Mouse (Mus musculus): ENCODE data around the gene Lmf1. TPM values are rescaled to one million over a fixed set of nuclear protein-coding genes. Genes with fewer than 3 reads are reported as not detected.

The Lmf1 gene
- polyA plus RNA-seq, 1 experiment from 2014 or later, result 23.8 TPM

GRCm38 (mm10) chr17:25565244-25565643 lies 13.6 kb upstream of the Lmf1 start:
- Histone ChIP-seq H3K9me3 (ENCODE audit: control insufficient read depth, low read length) (no peaks in the 10 kb centered on the region), H3K4me3 (ENCODE audit: low read depth, low read length) (no peak overlapping the region), H3K27me3 (ENCODE audit: control insufficient read depth, insufficient read depth, low read length) (peaks cover 13% of the 10 kb centered on the region; the same call in 1 of the 2 replicates), H3K9ac (ENCODE audit: low read length) (no peak overlapping the region), H3K4me2 (ENCODE audit: low read depth, severe bottlenecking) (no peak overlapping the region), H3K36me3 (ENCODE audit: control insufficient read depth, insufficient read depth, low read length) (no peaks in the 10 kb centered on the region), H3K27ac (replicated peaks; ENCODE audit: low read depth, low read length) (no peak overlapping the region), H3K4me1 (ENCODE audit: control insufficient read depth, insufficient read depth, low read length) (peaks cover 16% of the 10 kb centered on the region)
- WGBS, result 21% methylated on average over 6 of the region's 6 CpGs
- no peak for ATAC-seq (ENCODE audit: insufficient number of reproducible peaks, low FRiP score, low TSS enrichment, low read depth)
- DNase-seq (ENCODE audit: low spot score), result peak; percentile 41

GRCm38 (mm10) chr17:25565860-25566600 lies 12.9 kb upstream of the Lmf1 start:
- Histone ChIP-seq H3K4me1 (ENCODE audit: control insufficient read depth, insufficient read depth, low read length) (peaks cover 19% of the 10 kb centered on the region), H3K27ac (replicated peaks; ENCODE audit: low read depth, low read length) (no peak overlapping the region), H3K4me3 (ENCODE audit: low read depth, low read length) (no peak overlapping the region), H3K27me3 (ENCODE audit: control insufficient read depth, insufficient read depth, low read length) (peaks cover 13% of the 10 kb centered on the region; the same call in 1 of the 2 replicates), H3K36me3 (ENCODE audit: control insufficient read depth, insufficient read depth, low read length) (no peaks in the 10 kb centered on the region), H3K4me2 (ENCODE audit: low read depth, severe bottlenecking) (no peak overlapping the region), H3K9ac (ENCODE audit: low read length) (no peak overlapping the region), H3K9me3 (ENCODE audit: control insufficient read depth, low read length) (no peaks in the 10 kb centered on the region)
- DNase-seq (ENCODE audit: low spot score) (no peak), ATAC-seq (ENCODE audit: insufficient number of reproducible peaks, low FRiP score, low TSS enrichment, low read depth) (no peak)
- WGBS, result 81% methylated on average over 17 of the region's 17 CpGs

GRCm38 (mm10) chr17:25567261-25567660 lies 11.6 kb upstream of the Lmf1 start:
- H3K27me3 ChIP-seq (ENCODE audit: control insufficient read depth, insufficient read depth, low read length), result peaks cover 13% of the 10 kb centered on the region

GRCm38 (mm10) chr17:25567745-25568144 lies 11.1 kb upstream of the Lmf1 start:
- ATAC-seq (ENCODE audit: insufficient number of reproducible peaks, low FRiP score, low TSS enrichment, low read depth) (no peak), DNase-seq (ENCODE audit: low spot score) (peak; percentile 85)
- no peaks in the 10 kb centered on the region for H3K9me3 ChIP-seq (ENCODE audit: control insufficient read depth, low read length)
- peak overlapping the region; percentile 10; the same call in 1 of the 2 replicates for H3K4me2 ChIP-seq (ENCODE audit: low read depth, severe bottlenecking)
- H3K4me3 ChIP-seq (ENCODE audit: low read depth, low read length), result no peak overlapping the region
- peaks cover 26% of the 10 kb centered on the region for H3K4me1 ChIP-seq (ENCODE audit: control insufficient read depth, insufficient read depth, low read length)
- H3K9ac ChIP-seq (ENCODE audit: low read length), result no peak overlapping the region
- peaks cover 13% of the 10 kb centered on the region for H3K27me3 ChIP-seq (ENCODE audit: control insufficient read depth, insufficient read depth, low read length)
- WGBS, result 28% methylated on average over 14 of the region's 14 CpGs
- H3K27ac ChIP-seq (replicated peaks; ENCODE audit: low read depth, low read length), result no peak overlapping the region
- H3K36me3 ChIP-seq (ENCODE audit: control insufficient read depth, insufficient read depth, low read length), result no peaks in the 10 kb centered on the region

More at GRCm38 (mm10) chr17:25567261-25567660, 11.6 kb upstream of the Lmf1 start:
- Histone ChIP-seq H3K27ac (replicated peaks; ENCODE audit: low read depth, low read length) (no peak overlapping the region), H3K9me3 (ENCODE audit: control insufficient read depth, low read length) (no peaks in the 10 kb centered on the region), H3K36me3 (ENCODE audit: control insufficient read depth, insufficient read depth, low read length) (no peaks in the 10 kb centered on the region), H3K4me2 (ENCODE audit: low read depth, severe bottlenecking) (peak overlapping the region; percentile 10; the same call in 1 of the 2 replicates), H3K4me3 (ENCODE audit: low read depth, low read length) (no peak overlapping the region), H3K4me1 (ENCODE audit: control insufficient read depth, insufficient read depth, low read length) (peaks cover 26% of the 10 kb centered on the region), H3K9ac (ENCODE audit: low read length) (no peak overlapping the region)
- no peak for DNase-seq (ENCODE audit: low spot score)
- ATAC-seq (ENCODE audit: insufficient number of reproducible peaks, low FRiP score, low TSS enrichment, low read depth), result no peak
- 81% methylated on average over 13 of the region's 13 CpGs for WGBS

- H3K9ac ChIP-seq (ENCODE audit: low read length), result no peak overlapping the region
- H3K4me3 ChIP-seq (ENCODE audit: low read depth, low read length), result no peak overlapping the region
Measured at GRCm38 (mm10) chr17:25568206-25568605, 10.7 kb upstream of the Lmf1 start.

GRCm38 (mm10) chr17:25568880-25569279 lies 10.0 kb upstream of the Lmf1 start:
- no peak overlapping the region for H3K9ac ChIP-seq (ENCODE audit: low read length)
- no peak overlapping the region for H3K27ac ChIP-seq (replicated peaks; ENCODE audit: low read depth, low read length)
- no peak for DNase-seq (ENCODE audit: low spot score)
- no peak for ATAC-seq (ENCODE audit: insufficient number of reproducible peaks, low FRiP score, low TSS enrichment, low read depth)
- 61% methylated on average over 11 of the region's 11 CpGs for WGBS
- no peaks in the 10 kb centered on the region for H3K36me3 ChIP-seq (ENCODE audit: control insufficient read depth, insufficient read depth, low read length)
- H3K9me3 ChIP-seq (ENCODE audit: control insufficient read depth, low read length), result no peaks in the 10 kb centered on the region
- H3K4me2 ChIP-seq (ENCODE audit: low read depth, severe bottlenecking), result peak overlapping the region; percentile 85
- peaks cover 26% of the 10 kb centered on the region for H3K4me1 ChIP-seq (ENCODE audit: control insufficient read depth, insufficient read depth, low read length)
- peaks cover 11% of the 10 kb centered on the region for H3K27me3 ChIP-seq (ENCODE audit: control insufficient read depth, insufficient read depth, low read length)
- peak overlapping the region; percentile 49 for H3K4me3 ChIP-seq (ENCODE audit: low read depth, low read length)

More at GRCm38 (mm10) chr17:25568206-25568605, 10.7 kb upstream of the Lmf1 start:
- peak overlapping the region; percentile 11; the same call in 1 of the 2 replicates for H3K4me2 ChIP-seq (ENCODE audit: low read depth, severe bottlenecking)
- H3K4me1 ChIP-seq (ENCODE audit: control insufficient read depth, insufficient read depth, low read length), result peaks cover 26% of the 10 kb centered on the region
- no peak for DNase-seq (ENCODE audit: low spot score)
- 49% methylated on average over 10 of the region's 10 CpGs for WGBS
- H3K9me3 ChIP-seq (ENCODE audit: control insufficient read depth, low read length), result no peaks in the 10 kb centered on the region
- H3K27ac ChIP-seq (replicated peaks; ENCODE audit: low read depth, low read length), result no peak overlapping the region
- H3K36me3 ChIP-seq (ENCODE audit: control insufficient read depth, insufficient read depth, low read length), result no peaks in the 10 kb centered on the region
- peaks cover 13% of the 10 kb centered on the region for H3K27me3 ChIP-seq (ENCODE audit: control insufficient read depth, insufficient read depth, low read length)
- ATAC-seq (ENCODE audit: insufficient number of reproducible peaks, low FRiP score, low TSS enrichment, low read depth), result no peak

GRCm38 (mm10) chr17:25569833-25570647 lies 8.8 kb upstream of the Lmf1 start:
- ATAC-seq (ENCODE audit: insufficient number of reproducible peaks, low FRiP score, low TSS enrichment, low read depth), result no peak; the same call in 1 of the 2 replicates
- no peak for DNase-seq (ENCODE audit: low spot score)
- Histone ChIP-seq H3K27me3 (ENCODE audit: control insufficient read depth, insufficient read depth, low read length) (peaks cover 11% of the 10 kb centered on the region), H3K27ac (replicated peaks; ENCODE audit: low read depth, low read length) (no peak overlapping the region), H3K4me3 (ENCODE audit: low read depth, low read length) (peak overlapping the region; percentile 49), H3K4me1 (ENCODE audit: control insufficient read depth, insufficient read depth, low read length) (peaks cover 24% of the 10 kb centered on the region), H3K9ac (ENCODE audit: low read length) (peak overlapping the region; percentile 51), H3K9me3 (ENCODE audit: control insufficient read depth, low read length) (no peaks in the 10 kb centered on the region), H3K4me2 (ENCODE audit: low read depth, severe bottlenecking) (peak overlapping the region; percentile 85), H3K36me3 (ENCODE audit: control insufficient read depth, insufficient read depth, low read length) (no peaks in the 10 kb centered on the region)
- 1% methylated on average over 54 of the region's 54 CpGs for WGBS

GRCm38 (mm10) chr17:25570648-25571452 lies 8.0 kb upstream of the Lmf1 start, which contains the start of gene Sox8:
Gene Sox8 (minus strand): TSS chr17:25570686.
- peaks cover 11% of the 10 kb centered on the region for H3K27me3 ChIP-seq (ENCODE audit: control insufficient read depth, insufficient read depth, low read length)
- H3K9me3 ChIP-seq (ENCODE audit: control insufficient read depth, low read length), result no peaks in the 10 kb centered on the region
- DNase-seq (ENCODE audit: low spot score), result peak; percentile 92

More at GRCm38 (mm10) chr17:25570648-25571452, 8.0 kb upstream of the Lmf1 start, which contains the start of gene Sox8:
- ATAC-seq (ENCODE audit: insufficient number of reproducible peaks, low FRiP score, low TSS enrichment, low read depth), result peak; percentile 86
- Histone ChIP-seq H3K4me3 (ENCODE audit: low read depth, low read length) (peak within 1 kb of the TSS; percentile 49), H3K9ac (ENCODE audit: low read length) (peak within 1 kb of the TSS; percentile 51), H3K36me3 (ENCODE audit: control insufficient read depth, insufficient read depth, low read length) (no peaks in the 10 kb centered on the region), H3K27ac (replicated peaks; ENCODE audit: low read depth, low read length) (0 out of 2 replicates have a peak within 1 kb of the TSS, but pooled peaks have one; percentile 42), H3K4me2 (ENCODE audit: low read depth, severe bottlenecking) (peak within 1 kb of the TSS; percentile 85), H3K4me1 (ENCODE audit: control insufficient read depth, insufficient read depth, low read length) (peaks cover 24% of the 10 kb centered on the region)
- under 1% methylated on average over 58 of the region's 61 CpGs for WGBS
